Mouse (Mus musculus): ENCODE measurements around the gene Ddx39.

Ddx39 gene

DNA sequence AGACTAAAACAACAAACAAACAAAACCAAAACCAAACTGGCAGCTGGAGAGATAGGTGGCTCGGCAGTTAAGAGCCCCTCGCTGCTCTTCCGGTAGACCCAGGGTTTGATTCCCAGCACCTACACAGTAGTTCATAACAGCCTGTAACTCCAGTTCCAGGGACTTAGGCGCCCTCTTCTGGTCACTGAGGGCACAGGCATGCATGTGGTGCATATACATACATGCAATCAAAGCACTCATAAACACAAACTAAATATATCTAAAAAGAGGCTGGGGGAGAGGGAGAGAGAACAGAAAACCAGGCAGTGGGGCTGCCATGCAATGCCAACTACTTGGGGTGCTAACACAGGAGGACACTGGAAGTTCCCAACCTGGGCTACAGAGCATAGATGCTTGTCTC, 22.4 kb downstream of the Ddx39 start:
- no peak for DNase-seq (ENCODE audit: low read depth, low spot score)

DNA sequence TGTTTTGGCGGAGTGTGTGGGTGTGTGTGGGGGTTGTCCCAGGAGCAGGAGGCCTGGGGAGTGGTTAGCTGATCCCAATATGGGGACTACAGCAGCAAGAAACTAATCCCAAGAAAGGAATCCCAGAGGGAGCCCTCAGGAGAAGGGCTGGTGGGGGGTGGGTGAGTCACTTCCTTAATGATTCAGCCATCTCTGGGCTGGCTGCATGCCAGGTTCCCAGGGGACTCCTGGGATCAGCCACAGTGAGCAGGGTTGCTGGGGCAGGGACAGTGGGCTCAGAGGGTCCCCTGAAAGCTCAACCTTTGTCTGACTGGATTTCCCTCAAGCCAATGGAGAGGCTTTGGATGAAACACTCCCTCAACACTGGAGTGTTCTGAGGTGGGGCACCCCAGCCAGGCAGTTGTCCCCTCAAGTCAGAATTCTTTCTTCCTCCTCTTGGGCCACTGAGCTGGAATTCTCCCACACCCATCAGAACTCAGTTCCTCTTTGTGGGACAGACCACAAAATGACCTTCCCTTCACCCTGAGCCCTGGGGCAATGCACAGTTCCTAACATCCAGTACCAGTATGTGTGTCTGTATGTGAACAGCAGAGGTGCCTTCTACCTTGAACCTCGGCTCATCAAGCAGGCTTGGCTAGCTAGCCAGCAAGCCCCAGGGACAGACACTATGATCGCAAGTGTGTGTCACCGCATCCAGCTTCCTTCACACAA, 23.0 kb downstream of the Ddx39 start:
- no peak for DNase-seq (ENCODE audit: low read depth, low spot score)

- DNase-seq (ENCODE audit: low read depth, low spot score), result no peak
Measured at GRCm38 (mm10) chr8:83738949-83739710, 24.2 kb downstream of the Ddx39 start.

- no peak for DNase-seq (ENCODE audit: low read depth, low spot score)
Measured at GRCm38 (mm10) chr8:83739711-83740468, 24.9 kb downstream of the Ddx39 start.

DNA sequence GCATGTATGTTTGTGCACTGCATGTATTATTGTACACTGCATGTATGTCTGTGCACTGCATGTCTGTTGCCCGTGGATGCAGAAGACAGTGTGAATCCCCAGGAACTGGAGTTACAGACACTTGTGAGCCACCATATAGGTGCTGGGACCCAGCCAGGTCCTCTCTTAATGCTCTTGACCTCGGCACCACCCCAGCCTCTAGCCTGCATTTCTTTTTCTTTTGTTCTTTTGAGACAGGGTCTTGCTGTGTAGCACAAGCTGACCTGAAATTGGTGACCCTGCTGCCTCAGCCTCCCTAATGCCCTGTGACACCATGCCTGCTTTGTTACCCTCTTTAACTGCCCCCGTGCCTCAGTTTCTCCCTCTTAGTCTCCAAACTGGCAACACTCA, 25.6 kb downstream of the Ddx39 start:
- DNase-seq (ENCODE audit: low read depth, low spot score), result no peak

DNA sequence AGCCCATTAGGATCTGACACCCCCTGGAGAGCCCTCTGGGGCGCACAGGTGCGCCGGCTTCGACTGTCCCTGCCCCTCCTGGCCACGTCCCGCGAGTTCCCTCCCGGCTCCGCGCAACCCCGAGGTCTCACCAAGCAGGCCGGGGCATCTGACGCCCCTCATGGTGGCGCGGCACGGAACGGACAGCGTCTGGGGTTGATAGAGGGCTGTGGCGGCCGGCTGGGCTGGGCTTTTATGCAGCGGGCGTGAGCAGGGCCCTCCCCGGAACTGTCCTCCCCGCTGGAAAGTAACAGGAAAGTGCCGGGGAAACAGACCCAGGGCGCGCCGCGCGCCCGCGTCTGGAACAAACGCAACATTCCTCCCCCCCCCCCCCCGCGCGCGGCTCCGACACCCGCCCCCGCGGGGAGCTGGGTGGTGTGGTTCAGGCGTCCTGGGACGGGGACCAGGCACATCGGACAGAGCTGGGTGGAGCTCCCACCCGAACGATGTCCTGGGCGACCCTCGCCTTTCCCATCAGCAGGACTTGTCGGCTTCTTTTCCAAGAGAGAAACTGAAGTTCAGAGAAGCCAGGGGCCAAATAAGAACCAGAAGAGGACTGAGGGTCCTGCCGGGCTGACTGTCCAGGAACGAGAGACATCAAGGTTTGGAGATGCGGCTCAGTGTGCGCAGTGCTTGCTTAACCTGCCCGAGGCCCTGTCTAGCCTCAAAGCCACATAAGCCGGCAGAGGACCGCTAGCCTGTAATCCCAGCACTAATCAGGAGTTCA, 26.2 kb downstream of the Ddx39 start, which contains the start of gene Adgre5:
Adgre5 (minus strand) TSS at position 351 of the 766 bp plus-strand sequence.
- DNase-seq (ENCODE audit: low read depth, low spot score), result no peak

- no peak for DNase-seq (ENCODE audit: low read depth, low spot score)
Measured at GRCm38 (mm10) chr8:83741849-83742655, 27.1 kb downstream of the Ddx39 start.

DNA sequence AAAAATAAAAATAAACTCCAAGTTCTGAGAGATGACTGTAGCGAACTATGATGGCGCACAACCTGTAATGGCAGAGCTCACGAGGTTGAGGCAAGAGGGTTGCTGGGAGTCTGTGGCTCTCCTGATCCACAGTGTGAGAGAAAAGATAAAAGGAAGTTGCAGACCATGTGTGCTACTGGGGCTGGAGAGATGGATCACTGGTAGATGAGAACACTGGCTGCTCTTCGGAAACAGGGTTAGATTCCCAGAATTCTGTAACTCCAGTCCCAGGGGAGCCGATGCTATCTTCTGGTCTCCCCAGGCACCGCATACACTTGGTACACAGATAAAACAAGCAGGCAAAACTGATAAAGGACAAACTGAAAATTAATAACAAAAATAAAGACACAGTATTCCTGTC, 28.0 kb downstream of the Ddx39 start:
- no peak for DNase-seq (ENCODE audit: low read depth, low spot score)

DNA sequence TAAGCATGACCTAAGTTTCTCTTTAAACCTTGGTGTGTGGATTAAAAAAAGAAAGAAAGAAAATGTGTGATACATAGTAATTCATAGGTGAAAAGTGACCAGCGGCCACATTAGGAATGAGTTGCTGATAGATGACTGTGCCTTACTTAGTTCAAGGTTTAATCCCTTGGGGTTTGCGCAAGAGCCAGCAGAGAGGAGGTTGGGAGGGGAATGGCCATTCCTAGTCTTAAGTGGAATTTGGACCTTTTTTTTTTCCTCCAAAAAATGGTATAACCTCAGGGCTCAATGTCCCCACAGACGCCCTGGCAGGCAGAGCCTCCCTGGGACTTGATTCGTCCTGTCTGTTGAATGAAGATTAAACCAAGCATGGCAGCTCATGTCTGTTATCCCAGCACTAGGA, 29.1 kb downstream of the Ddx39 start:
- DNase-seq (ENCODE audit: low read depth, low spot score), result no peak

DNA sequence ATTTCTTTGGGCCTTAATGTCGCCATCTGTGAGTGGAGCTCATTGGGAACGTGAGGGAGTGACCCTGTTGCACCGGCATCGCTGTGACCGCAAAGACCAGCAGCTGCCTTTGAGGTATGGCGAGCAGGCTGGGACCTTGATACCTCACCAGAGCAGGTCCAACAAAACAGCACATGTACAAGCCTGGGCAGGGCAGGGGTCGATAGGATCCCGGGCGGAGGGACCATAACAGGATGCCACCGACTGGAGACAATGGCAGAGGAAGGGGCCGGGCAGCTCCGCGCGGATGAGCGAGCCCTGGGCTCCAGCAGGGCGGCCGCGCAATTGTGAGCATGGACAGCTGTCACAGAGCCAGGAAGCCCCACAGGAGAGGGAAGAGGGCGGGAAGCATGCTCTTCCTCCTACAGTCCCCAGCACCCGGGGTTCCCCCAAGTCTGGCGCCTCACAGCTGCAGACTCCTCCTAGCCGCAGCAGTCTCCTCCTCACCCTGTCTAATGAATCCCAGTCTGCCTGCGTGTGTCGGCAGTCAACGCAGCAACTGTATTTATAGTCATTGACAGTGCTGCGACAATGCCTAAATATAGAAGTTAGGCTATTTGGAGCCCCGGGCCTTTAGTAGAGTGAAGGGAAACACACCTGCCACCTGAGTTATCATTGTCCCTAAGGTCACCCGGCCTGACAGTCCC, 32.8 kb downstream of the Ddx39 start:
- no peak for DNase-seq (ENCODE audit: low read depth, low spot score)

DNA sequence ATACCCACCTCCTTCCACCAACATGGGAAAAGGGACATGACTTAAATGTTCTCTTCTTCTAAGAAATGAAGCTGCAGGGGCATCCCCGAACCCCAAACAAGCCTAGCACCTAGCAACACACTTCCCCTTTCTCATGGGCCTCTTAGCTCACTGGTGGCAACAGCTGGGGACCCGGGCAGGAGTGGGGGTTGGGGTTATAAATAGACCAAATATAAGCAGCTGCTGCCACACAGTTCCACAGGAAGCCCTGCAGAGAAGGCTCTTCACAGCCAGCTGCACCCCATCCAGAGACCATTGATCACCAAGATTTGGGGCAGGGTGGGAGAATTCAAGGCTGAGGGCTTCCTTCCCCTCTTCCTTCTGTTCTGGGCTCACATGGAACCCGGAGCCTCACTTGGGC, 33.7 kb downstream of the Ddx39 start:
- DNase-seq (ENCODE audit: low read depth, low spot score), result no peak

DNA sequence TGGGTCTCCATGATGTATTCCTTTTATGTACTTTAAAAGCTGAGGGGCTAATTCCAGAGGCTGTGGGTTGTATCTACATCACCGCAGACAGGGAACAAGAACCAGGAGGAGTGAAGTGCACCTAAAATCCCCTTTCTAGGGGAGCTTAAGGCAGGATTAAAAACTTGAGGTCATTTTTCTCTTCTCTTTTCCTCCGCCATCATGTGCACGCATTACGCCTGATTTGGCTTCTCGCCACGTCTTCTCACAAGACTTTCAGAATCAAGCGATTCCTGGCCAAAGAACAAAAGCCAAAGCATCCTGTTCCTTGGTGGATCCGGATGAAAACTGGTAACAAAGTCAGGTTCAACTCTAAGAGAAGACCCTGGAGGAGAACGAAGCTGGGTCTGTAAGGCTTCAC, 34.3 kb downstream of the Ddx39 start:
- DNase-seq (ENCODE audit: low read depth, low spot score), result no peak

- no peak for DNase-seq (ENCODE audit: low read depth, low spot score)
Measured at GRCm38 (mm10) chr8:83754149-83754548, 39.2 kb downstream of the Ddx39 start.

DNA sequence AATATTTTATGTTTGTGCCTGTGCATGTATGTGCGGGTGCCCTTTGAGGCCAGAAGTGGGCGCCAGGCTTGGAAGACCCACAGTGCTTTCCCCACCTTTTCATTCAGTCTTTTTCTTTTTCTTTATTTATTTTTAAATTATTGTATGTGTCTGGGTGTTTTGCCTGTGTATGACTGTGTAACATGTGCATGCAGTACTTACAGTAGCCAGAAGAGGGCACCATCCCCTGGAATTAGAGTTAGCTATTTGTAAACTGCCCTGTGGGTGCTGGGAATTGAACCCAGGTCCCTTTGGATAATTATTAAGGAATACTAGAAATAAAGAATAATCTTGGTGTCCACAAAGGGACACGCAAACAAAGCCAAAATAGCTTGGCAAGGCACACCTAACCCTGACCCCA, 41.3 kb downstream of the Ddx39 start:
- DNase-seq (ENCODE audit: low read depth, low spot score), result no peak

GRCm38 (mm10) chr8:83757084-83757607, 42.2 kb downstream of the Ddx39 start:
- DNase-seq (ENCODE audit: low read depth, low spot score), result no peak

GRCm38 (mm10) chr8:83758298-83758697, 43.3 kb downstream of the Ddx39 start:
- DNase-seq (ENCODE audit: low read depth, low spot score), result no peak

- DNase-seq (ENCODE audit: low read depth, low spot score), result no peak
Measured at GRCm38 (mm10) chr8:83759231-83759759, 44.3 kb downstream of the Ddx39 start.

DNA sequence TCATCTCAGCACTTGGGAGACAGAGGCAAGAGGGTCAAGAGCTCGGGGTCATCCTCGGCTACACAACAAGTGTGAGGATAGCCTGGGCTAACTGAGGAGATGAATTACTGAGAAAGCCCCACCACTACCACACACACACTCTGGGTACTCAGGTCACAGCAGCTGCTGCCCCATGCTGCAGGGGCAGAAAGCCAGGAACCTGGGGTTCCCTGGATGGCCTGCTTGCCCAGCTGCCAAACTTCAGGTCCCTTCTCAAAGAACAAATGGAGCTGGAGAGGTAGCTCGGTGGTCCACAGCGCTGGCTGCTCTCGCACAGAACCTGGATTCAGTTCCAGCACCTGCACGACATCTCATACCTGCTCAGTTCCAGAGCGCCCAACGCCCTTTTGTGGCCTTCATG, 49.1 kb downstream of the Ddx39 start:
- no peak for DNase-seq (ENCODE audit: low read depth, low spot score)

DNA sequence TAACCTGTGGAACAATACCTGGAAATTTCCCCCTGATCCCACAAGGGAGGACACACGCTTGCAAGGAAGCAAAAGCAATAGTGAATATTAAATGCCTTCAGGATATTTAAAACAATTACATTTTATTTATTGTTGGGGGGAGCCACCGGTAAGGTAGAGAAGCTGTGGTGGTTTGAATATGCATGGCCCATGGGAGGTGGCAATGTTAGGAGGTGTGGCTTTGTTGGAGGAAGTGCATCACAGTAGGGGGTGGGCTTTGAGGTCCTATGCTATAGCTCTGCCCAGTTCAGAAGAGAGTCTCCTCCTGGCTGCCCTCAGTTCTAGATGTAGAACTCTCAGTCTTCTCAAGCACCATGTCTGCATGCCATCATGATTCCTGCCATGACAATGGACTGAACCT, 49.7 kb downstream of the Ddx39 start:
- no peak for DNase-seq (ENCODE audit: low read depth, low spot score)

DNA sequence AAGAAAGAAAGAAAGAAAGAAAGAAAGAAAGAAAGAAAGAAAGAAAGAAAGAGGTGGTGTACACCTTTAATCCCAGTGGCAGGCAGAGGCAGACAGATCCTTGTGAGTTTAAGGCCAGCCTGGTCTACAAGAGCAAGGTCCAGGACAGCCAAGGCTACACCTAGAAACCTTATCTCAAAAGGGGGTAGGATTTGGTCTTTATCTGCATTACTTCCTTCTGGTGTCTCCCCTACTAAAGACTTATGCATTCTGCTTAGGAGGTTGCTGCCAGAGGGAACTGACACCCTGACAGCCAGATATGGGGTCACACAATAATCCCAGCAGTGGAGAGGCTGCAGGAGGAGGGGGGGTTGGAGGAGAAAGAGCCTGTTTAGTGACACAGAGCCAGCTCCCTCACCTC, 50.7 kb downstream of the Ddx39 start:
- DNase-seq (ENCODE audit: low read depth, low spot score), result no peak
